Mouse (Mus musculus) left cerebral cortex, adult 9 months (tissue): ENCODE results near the gene Slc35f1.

ENCODE experiments used
- DNase-seq, 2 experiments: peaks; one replicate each; pipeline ENCODE4 v3.0.0; 2022; ENCODE audit warnings: low spot score in 2 of 2

Gene Slc35f1

GRCm38 (mm10) chr10:52690334-52690991 lies at the start of gene Slc35f1:
Gene Slc35f1, plus strand, starts transcription at chr10:52690533.
- peak in 1 of 2 experiments; percentile 51 for DNase-seq

DNA sequence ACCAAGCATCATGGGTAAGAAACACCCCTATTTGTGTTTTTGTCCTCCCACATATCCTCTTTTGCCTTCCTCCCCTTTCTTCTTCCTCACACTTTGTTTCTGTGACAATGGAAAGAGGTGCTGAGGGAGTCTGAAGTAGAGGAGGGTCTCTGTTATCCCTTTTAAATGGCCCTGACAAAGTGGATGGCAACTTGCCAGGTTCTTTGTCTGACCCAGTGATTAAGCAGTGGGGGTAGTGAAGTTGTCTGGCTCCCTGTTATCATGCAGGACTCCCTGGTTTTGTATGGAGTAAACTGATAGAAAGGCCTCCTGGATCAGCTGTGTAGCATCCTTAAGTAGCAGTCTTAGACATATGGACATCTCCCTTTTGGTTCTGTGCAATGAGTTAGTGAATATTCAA lies 19.1 kb upstream of the Slc35f1 start:
- DNase-seq, result no peak

GRCm38 (mm10) chr10:52690992-52691731 lies 829 bp downstream of the Slc35f1 start:
- DNase-seq, result peak in 1 of 2 experiments; percentile 23

DNA sequence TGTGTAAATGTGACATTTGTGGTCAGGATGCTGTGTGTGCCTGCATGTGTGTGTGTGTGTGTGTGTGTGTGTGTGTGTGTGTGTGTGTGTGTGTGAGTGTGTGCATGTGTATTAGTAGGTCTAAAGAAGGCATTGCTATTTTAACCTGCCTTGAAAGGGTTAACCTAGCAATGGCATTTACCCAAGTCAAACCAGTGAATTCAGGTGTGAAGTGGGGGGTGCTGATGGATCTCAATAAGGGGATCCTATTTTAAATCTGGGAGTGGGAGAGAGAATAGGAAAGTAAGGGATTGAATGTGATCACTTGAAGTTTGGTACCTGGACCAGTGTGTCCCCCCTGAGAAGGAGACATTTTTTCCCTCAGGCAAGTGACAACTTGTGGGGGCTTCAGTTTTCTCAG lies 13.4 kb downstream of the Slc35f1 start:
- no peak for DNase-seq

DNA sequence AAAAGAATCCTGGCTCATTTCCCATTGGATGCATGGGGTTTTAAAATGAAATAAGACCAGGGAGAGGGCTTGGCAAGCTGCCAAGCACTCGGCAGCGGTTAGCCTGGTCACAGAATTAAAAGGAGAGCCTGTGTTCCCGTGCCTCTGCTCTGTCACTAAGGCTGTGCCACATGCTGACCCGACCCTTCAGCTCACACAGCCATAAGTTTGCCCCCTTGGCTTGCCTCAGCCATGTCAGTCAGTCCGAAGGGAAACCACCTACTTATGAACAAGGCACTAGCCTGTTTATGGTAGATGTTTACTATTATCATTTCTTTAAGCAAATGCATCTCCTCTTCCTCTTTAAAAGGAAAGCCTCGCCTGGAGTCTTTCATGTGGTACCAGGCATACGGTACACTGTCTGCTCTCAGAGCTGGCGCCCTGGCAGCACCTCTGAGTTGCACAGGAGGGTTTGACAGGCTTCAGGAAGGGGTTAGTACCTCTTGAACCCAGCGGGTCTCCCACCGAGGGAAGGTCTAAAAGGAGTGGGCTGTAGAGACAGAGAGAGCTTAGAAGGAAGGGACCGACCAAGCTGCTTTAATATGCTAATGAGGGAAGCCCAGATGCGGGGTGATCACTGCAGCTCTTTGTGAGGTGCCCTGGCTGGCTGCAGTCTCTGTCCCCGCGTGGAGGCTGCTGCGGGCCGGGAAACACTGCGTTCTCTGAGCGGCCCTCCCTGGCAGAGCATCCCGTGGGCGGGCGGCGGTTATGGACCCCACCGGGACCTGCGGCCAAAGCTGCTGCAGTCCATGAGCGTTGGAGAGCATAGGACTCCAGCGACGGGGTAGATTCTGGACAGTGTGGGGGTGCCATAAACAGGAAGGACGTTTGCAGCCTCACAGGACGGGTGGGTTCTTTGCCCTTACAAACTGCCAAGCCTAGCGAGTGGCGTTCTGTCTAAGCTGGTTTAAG lies 14.0 kb downstream of the Slc35f1 start:
- DNase-seq, result peak in 1 of 2 experiments; percentile 55

- no peak for DNase-seq
Observed at GRCm38 (mm10) chr10:52709482-52709881, 19.1 kb downstream of the Slc35f1 start.

GRCm38 (mm10) chr10:52712166-52712565 lies 21.8 kb downstream of the Slc35f1 start:
- peak in 1 of 2 experiments; percentile 46 for DNase-seq

DNA sequence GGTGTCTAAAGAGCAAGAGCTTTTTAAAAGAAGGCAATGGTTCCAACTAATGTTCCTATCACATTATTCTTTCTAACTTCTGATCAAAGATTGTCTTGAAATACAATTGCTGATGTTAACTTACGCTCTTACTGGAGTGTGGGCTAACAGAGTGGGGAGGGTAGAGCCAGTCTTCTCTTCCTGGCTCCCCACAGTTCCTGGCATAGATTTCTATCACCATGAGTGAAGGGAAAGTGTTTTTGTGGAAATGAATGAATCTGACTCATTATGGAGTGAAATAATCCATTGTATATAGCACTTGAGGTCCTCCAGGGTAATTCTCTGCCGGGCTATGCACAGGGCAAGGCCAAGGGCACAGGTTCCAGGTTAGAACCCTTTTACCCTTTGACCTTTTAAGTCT lies 24.2 kb downstream of the Slc35f1 start:
- no peak for DNase-seq

DNA sequence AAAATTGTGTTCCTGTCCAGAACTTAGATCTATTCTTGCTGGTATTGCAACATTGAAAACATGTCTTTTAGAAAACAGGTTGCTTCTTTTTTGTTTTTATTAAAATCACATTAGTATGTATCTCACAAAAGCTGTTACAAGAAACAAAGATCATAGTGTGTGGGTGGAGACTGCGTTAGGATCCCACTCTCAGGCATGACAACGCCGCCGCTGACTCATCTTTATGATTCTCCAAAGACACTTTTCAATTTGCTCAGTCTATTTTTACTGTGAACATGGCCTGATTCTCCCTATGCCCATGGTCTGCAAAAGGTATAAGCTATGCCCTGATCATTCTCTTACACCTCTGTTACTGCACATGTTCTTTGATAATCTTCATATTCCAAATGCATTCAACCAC lies 24.8 kb downstream of the Slc35f1 start:
- DNase-seq, result peak in 1 of 2 experiments; percentile 55

DNA sequence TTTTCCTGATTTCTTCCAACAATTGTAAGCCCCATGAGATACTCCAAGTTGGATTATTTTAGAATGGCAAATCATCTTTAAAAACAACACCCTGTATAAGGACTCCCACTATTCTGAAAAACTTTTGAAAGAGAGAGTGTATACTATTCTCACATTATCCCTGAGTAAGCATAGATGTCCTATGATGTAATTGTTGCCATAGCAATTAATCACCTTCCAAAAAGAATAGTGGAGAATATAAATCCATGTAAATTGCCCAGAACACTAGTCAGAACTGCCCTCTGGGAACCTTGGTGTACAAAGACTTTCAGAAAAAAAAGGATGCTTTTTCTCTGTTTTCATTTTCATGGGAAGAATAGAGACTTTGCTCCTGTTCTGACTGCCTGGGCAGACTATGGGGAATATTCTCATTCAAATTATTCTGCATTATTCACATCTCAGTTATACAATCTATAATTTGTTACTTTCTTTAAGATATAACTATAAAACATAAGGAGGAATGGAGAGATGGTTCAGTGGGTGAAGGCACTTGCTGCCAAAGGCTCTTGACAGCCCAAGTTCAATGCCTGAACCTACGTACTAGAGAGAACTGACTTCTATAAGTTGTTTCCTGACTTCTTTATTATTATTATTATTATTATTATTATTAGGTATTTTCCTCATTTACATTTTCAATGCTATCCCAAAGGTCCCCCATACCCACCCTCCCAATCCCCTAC lies 28.0 kb downstream of the Slc35f1 start:
- DNase-seq, result no peak

DNA sequence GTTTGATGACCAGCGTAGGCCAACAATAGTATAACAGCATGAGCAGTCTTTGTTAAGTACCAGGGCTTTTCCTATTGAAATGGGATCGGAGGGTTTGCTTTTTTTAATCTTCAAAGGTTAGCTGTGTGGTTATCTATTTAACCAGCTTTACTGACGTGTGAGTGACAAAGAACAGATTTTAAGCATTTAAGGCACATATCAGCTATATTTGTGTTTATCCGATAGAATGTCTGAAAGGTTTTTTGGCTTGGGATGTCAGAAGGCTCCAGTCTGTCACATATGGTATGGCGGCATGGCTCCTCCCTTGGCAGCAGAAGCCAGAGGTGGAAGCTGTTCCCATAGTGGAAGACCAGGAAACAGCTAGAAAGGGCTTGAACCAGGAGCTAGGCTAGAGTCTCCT lies 36.3 kb downstream of the Slc35f1 start:
- no peak for DNase-seq

DNA sequence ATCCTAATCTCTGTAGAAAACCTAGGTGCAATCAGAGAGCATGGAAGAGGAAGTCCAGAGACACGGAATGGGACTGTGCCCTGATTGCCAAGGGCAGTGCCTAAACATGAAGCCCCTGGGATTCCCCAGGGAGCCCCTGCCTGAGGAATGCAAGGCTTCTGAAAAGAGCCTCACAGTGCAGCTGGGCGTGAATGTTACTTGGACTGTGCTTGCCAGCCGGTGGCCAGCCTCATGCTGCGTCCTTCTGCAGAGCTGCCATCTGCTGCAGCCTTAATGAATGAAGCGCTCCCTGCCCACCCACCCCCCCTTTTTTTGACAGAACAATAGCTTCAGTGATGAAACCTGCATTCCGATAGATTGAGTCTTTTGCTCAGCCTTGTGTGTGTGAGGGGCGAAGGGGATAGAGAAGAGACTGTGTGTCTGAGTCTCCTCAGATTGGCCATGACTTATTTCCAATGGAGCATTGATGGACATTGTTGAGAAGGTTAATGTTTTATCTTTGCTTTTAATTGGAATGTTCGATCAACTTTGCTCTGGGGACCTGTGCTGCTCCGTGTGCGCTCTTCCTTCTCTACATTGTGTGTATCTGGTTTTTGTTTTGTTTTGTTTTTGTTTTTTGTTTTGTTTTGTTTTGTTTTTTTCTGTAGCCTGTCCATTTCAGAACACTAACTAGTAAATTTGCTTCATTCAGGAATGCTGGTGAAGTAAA lies 52.5 kb downstream of the Slc35f1 start:
- peak in 1 of 2 experiments; percentile 24 for DNase-seq

DNA sequence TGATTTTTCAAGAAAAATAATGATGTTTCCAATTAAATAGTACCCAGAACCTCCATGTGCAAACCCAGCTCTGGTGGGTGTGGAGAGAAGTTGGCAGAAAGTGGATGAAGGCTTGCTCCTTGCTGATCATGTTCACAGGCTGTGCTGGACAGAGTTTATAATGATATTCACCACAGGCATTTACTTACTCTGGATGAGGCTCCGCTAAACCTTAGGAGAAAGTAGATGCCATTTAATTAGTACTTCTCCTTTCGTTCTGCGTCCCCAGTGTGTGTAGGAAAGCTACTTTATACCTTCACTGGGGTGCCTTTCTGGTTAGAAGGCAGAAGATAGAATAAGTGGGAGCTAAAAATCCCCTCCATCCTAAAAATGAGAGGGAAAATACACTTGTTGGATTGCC lies 53.5 kb downstream of the Slc35f1 start:
- no peak for DNase-seq

- DNase-seq, result no peak
Observed at GRCm38 (mm10) chr10:52748028-52748597, 57.8 kb downstream of the Slc35f1 start.

GRCm38 (mm10) chr10:52755949-52756679 lies 65.8 kb downstream of the Slc35f1 start:
- DNase-seq, result no peak

DNA sequence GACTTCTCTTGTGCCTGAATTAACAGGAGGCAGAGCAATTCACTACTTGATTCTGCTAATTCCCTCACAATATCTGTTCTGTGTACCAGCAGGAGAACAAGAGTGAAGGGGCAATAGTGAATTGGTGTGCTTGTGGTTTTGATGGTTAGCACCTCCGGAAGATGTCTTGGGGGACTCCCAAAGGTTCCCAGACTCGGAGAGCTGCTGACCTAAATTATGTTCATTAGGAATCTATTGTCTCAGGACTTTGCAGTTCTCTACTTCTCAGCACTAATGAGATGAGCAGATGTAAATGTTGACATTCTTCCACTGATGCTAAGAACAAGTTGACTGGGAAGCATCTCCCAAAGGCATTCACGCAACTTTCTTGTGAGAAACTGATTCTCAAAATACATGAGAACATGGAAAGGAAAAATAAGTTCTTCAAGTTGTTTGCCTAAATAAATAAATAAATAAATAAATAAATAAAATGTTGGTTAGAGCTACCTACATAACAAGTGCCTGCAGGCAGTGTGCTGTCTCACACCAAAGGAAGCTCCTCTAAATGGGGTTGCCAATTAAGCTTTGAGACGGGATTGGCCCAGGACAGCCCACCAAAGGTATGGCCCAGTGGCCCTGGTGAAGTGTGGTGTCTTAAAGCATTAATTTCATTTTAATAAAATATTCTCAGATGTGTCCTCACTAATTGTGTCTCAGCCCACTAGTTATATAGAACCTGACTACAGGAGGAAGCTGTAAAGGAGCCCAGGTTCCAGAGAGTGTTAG lies 67.3 kb downstream of the Slc35f1 start:
- no peak for DNase-seq

DNA sequence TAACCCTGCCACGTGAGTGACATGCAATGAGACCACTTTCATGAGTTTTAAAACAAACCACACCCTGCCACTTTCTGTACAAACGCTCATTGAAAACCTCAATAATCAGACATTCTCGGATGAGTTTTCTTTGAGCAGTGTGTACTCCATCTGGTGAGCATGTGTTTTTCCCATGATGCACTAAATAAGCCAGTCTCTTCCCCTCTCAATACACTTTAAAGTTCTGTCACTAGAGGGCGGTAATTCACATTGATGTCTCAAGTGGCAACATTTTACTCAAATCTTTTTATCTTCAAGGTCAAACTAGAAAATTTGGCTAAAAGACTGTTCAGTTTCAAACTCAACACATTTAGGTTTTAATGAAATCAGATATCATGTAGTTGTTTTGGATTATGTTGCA lies 68.3 kb downstream of the Slc35f1 start:
- no peak for DNase-seq

DNA sequence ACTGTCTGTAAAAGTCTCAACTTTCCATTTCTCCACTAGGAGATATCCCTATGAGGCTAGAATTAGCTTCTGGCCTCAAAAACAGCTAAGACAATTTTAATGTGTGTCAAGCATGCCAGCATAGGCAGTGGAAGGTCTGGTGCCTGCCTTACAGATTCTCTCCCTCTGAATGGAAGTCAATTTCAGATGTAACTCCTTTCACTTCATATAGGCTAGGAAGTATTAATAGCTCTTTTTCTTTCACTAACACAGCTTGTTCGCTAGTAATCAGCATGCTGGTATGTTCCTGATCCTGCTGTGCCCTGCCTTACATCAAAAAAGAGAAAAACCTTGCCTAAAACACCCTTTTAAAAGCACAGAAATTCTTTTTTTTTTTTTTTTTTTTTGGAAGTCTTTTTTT lies 70.2 kb downstream of the Slc35f1 start:
- DNase-seq, result no peak

DNA sequence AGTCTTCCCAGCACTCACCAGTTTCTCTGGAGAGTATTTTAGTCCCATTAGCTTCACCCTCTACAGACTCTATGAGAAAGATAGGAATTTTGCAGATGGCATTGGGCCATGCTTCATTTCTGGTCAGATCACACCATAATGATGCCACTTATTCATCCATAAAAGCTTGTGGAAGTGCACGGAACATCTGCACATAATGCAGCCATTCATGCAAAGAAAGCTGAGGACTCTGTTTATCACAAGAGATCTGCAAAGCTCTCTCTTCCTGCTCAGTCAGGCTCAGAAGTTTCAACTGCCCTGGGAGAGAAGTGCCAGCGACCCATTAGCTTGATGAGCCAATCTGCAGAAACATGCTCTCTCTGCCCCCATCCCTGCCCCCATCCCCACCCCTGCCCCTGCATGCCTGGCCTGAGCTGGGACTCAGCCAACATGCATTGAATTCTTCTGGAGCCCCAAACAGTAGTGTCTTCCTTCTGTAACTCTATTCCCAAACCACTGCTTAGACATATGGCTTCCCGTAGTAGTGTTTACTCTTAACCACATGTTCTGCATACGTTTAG lies 89.7 kb downstream of the Slc35f1 start:
- DNase-seq, result peak in 1 of 2 experiments; percentile 55
